In the genomic region with DNA sequence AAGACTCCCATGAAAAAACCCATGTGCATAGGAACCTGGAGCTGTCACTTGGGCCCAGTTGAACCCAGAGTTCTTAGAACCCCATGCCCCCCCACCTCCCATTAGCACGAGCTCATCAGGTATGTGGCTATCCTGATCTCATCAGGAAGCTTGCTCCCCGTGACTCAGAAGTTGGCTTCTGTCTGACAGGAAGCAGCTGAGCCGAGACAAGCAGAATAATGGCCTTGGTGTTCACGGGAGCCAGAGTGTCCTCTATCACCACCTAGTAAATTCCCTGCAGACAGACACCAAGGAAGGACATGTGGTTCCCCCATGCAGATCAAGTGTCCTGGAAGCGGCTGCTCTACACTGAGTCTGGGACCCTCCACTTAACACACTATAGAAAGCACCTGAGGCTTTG, we compare ENCODE assay signal across 36 mouse cellular contexts. TPM values are rescaled to one million over a fixed set of nuclear protein-coding genes. Genes with fewer than 3 reads are reported as not detected.
DNase-seq lines count a peak whose midpoint lies in the region; ATAC-seq lines count a peak whose summit lies in the region.
"Had no signal": no experiment of that assay in that cellular context is flagged by ENCODE, and none has a peak within 500 bp of the region (broad histone marks: within the 10 kb centered on the region; RNA-seq: fewer than 3 reads in every experiment).

No protein-coding gene starts in this region.

- H3K9me3 ChIP-seq in kidney, embryonic 16.5 days (ENCODE audit: low read length) = no peaks in the 10 kb centered on the region
- H3K9me3 ChIP-seq: embryonic facial prominence, embryonic 12.5 days; heart, embryonic 12.5 days; limb, embryonic 13.5 days; lung, embryonic 15.5 days; midbrain, embryonic 12.5 days had no signal

- H3K9ac ChIP-seq in kidney, embryonic 16.5 days (replicated peaks; ENCODE audit: low read length) = no peak overlapping the region
- H3K9ac ChIP-seq: embryonic facial prominence, embryonic 12.5 days; heart, embryonic 12.5 days; hindbrain, embryonic 14.5 days; limb, embryonic 13.5 days; lung, embryonic 15.5 days; midbrain, embryonic 12.5 days; neural tube, embryonic 12.5 days had no signal

- H3K4me2 ChIP-seq in kidney, embryonic 16.5 days (replicated peaks; ENCODE audit: low read depth, low read length) = no peak overlapping the region
- H3K4me2 ChIP-seq: embryonic facial prominence, embryonic 12.5 days; heart, embryonic 12.5 days; hindbrain, embryonic 14.5 days; limb, embryonic 13.5 days; liver, embryonic 11.5 days; lung, embryonic 15.5 days; midbrain, embryonic 12.5 days; neural tube, embryonic 12.5 days had no signal

- no peak overlapping the region for H3K4me3 ChIP-seq in kidney, embryonic 16.5 days (ENCODE audit: low read length)
- H3K4me3 ChIP-seq: embryonic facial prominence, embryonic 12.5 days; gastrocnemius, adult 2 months; heart, adult 2 months; heart, embryonic 12.5 days; left cerebral cortex, adult 2 months; limb, embryonic 13.5 days; lung, embryonic 15.5 days; megakaryocyte, embryonic 14.5 days; midbrain, embryonic 12.5 days; myocyte; neural tube, embryonic 12.5 days had no signal

- no peak overlapping the region for H3K27ac ChIP-seq in kidney, embryonic 16.5 days (ENCODE audit: low read length)
- H3K27ac ChIP-seq: embryonic facial prominence, embryonic 12.5 days; gastrocnemius, adult 2 months; heart, adult 2 months; hindbrain, embryonic 14.5 days; left cerebral cortex, adult 2 months; limb, embryonic 13.5 days; lung, embryonic 15.5 days; midbrain, embryonic 12.5 days; neural tube, embryonic 12.5 days; stomach, postnatal 0 days had no signal

- no peak for ATAC-seq in kidney, embryonic 16.5 days (ENCODE audit: low FRiP score, low TSS enrichment)
- no peak for ATAC-seq in CD4-positive, CD25-positive, alpha-beta regulatory T cell, adult 4 months
- ATAC-seq: activated CD4-positive, CD25-positive, alpha-beta regulatory T cell, adult 4 months; forebrain, embryonic 16.5 days; intestine, postnatal 0 days had no signal

- WGBS in kidney, embryonic 16.5 days = 15% methylated on average over 5 of the region's 5 CpGs

- H3K27me3 ChIP-seq in kidney, embryonic 16.5 days (ENCODE audit: insufficient read depth, low read length) = no peaks in the 10 kb centered on the region
- H3K27me3 ChIP-seq: embryonic facial prominence, embryonic 12.5 days; limb, embryonic 13.5 days; lung, embryonic 15.5 days; midbrain, embryonic 12.5 days; neural tube, embryonic 12.5 days had no signal

- H3K36me3 ChIP-seq in kidney, embryonic 16.5 days (ENCODE audit: insufficient read depth, low read length) = no peaks in the 10 kb centered on the region
- H3K36me3 ChIP-seq: embryonic facial prominence, embryonic 12.5 days; heart, embryonic 12.5 days; limb, embryonic 13.5 days; lung, embryonic 15.5 days had no signal

- DNase-seq in adrenal gland, adult (ENCODE audit: inconsistent age in 2 of 2, low spot score in 1 of 2) = peak; percentile 45 to 72
- DNase-seq in adrenal gland, postnatal 4 days (ENCODE audit: low spot score in 2 of 2) = no peak
- peak; percentile 6 to 21 for DNase-seq in kidney, adult 8-10 months
- DNase-seq in adrenal gland, postnatal 10 days = peak; percentile 36
- DNase-seq in kidney, postnatal 25 days = peak; percentile 24 to 51
- no peak for DNase-seq in urinary bladder, postnatal 4 days (ENCODE audit: low spot score in 2 of 2)
- DNase-seq: cerebellum, adult 11-12 months; cerebellum, adult 9-11 months; embryo, embryonic 11 days; gastrocnemius, adult 2 months; heart, postnatal 4 days; lung, postnatal 4 days; right cerebral cortex, adult 18-20 months; right cerebral cortex, postnatal 4 days; thymus, adult 18-20 months; thymus, postnatal 36 days had no signal

- no peaks in the 10 kb centered on the region for H3K4me1 ChIP-seq in kidney, embryonic 16.5 days (ENCODE audit: insufficient read depth, low read length)
- H3K4me1 ChIP-seq: embryonic facial prominence, embryonic 12.5 days; limb, embryonic 13.5 days; lung, embryonic 15.5 days; megakaryocyte, embryonic 14.5 days; midbrain, embryonic 12.5 days; neural tube, embryonic 12.5 days had no signal

RNA-seq across cellular contexts. Expression of gene Adgra1, which starts 9.8 kb away (rescaled TPM):
- 1 to 10 TPM; 4.7 to 5.0 TPM for total RNA-seq in adrenal gland, postnatal 4 days (2021)
- polyA plus RNA-seq in kidney, embryonic 16.5 days (2015; fragmentation: Nextera tagmentation; extraction: Ambion mirVana) = 0.46 and 1.0 TPM in 2 replicates
- 1 to 10 TPM; 2.4 to 3.9 TPM for total RNA-seq in adrenal gland, postnatal 10 days (2021)
- not detected for polyA plus RNA-seq in CD4-positive, CD25-positive, alpha-beta regulatory T cell, adult 4 months (2017; shearing (Covaris generic))
- polyA plus RNA-seq: activated CD4-positive, CD25-positive, alpha-beta regulatory T cell, adult 4 months; lung, embryonic 15.5 days had no signal

RNA-seq across cellular contexts. Expression of gene Kndc1, which starts 50.7 kb away (rescaled TPM):
- 1 to 10 TPM; 1.6 to 1.7 TPM for total RNA-seq in adrenal gland, postnatal 4 days (2021)
- 0.12 and 0.22 TPM in 2 replicates for polyA plus RNA-seq in kidney, embryonic 16.5 days (2015; fragmentation: Nextera tagmentation; extraction: Ambion mirVana)
- total RNA-seq in adrenal gland, postnatal 10 days (2021) = under 1 TPM; 0.42 to 0.55 TPM
- polyA plus RNA-seq in CD4-positive, CD25-positive, alpha-beta regulatory T cell, adult 4 months (2017; shearing (Covaris generic)) = under 1 TPM; 0.44 to 0.58 TPM
- total RNA-seq: gastrocnemius, adult 2 months; heart, adult 2 months had no signal
- polyA plus RNA-seq: heart, postnatal 0 days; liver, embryonic 11.5 days; liver, embryonic 16.5 days had no signal

Comparison
In these comparisons a context has a peak if more than half of its experiments do, and no peak if none do; other contexts are left out.
1. DNase-seq: peak in adrenal gland, adult (2 of 2), kidney, adult 8-10 months (2 of 2), adrenal gland, postnatal 10 days (single experiment) and kidney, postnatal 25 days (2 of 2); none in adrenal gland, postnatal 4 days (0 of 2) and urinary bladder, postnatal 4 days (0 of 2).